16 mouse cellular contexts compared by ENCODE assay signal in the genomic region with DNA sequence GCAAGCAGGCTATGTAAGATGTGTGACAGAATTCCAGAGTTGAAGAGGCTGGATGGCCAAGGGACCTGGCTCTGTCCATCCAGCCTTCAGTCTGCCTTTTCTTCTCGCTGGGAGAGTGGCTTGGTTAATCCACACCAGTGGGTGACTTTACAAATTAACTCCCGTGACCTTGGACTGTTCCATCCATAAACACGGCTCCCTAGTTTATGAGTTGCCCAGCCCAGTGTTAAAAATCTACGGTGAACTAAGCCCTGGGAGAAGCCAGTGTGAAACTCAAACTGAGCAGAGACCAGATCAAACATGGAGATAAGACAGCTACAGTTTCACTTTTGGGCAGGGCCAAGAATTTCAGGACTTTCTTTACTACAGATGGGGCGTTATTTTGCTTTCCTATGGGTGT. TPM values are rescaled to one million over a fixed set of nuclear protein-coding genes. Genes with fewer than 3 reads are reported as not detected.
A peak's percentile ranks its signal among the peaks of the same experiment; 100 is the strongest.
DNase-seq lines count a peak whose midpoint lies in the region; ATAC-seq and TF ChIP-seq lines count a peak whose summit lies in the region.
"Had no signal": no experiment of that assay in that cellular context is flagged by ENCODE, and none has a peak within 500 bp of the region (broad histone marks: within the 10 kb centered on the region; RNA-seq: fewer than 3 reads in every experiment).

No protein-coding gene starts in this region.

- H3K4me3 ChIP-seq in kidney, adult 2 months (ENCODE audit: insufficient read depth, low read depth, low read length) = no peak overlapping the region
- no peak overlapping the region for H3K4me3 ChIP-seq in liver, embryonic 16.5 days (ENCODE audit: low read depth, low read length)
- H3K4me3 ChIP-seq in forebrain, embryonic 11.5 days (ENCODE audit: low read depth, low read length) = no peak overlapping the region
- H3K4me3 ChIP-seq: embryonic facial prominence, embryonic 12.5 days; heart, embryonic 12.5 days; megakaryocyte, embryonic 14.5 days; neural tube, embryonic 13.5 days had no signal

- POLR2A ChIA-PET in Patski (lab: Charles Lee) = interaction anchor here (0.6 to 1.0 kb wide), 3 partner anchors 21 to 459 kb away, joined by 4 to 5 read pairs (median 4); no protein-coding TSS in a partner anchor

- H3K9me3 ChIP-seq in liver, embryonic 16.5 days (replicated peaks; ENCODE audit: control insufficient read depth, low read length) = no peaks in the 10 kb centered on the region
- H3K9me3 ChIP-seq in forebrain, embryonic 11.5 days (ENCODE audit: control insufficient read depth, low read length) = no peaks in the 10 kb centered on the region
- H3K9me3 ChIP-seq: embryonic facial prominence, embryonic 12.5 days; heart, embryonic 12.5 days; neural tube, embryonic 13.5 days had no signal

- peak overlapping the region; percentile 85 for H3K27ac ChIP-seq in kidney, adult 2 months (ENCODE audit: insufficient read depth, low read depth, low read length)
- H3K27ac ChIP-seq in liver, embryonic 16.5 days (ENCODE audit: low read length) = peak overlapping the region; percentile 70
- H3K27ac ChIP-seq in forebrain, embryonic 11.5 days (ENCODE audit: low read depth, low read length) = no peak overlapping the region
- H3K27ac ChIP-seq: embryonic facial prominence, embryonic 12.5 days; hindbrain, embryonic 14.5 days; neural tube, embryonic 13.5 days had no signal

- peak; percentile 29 for ATAC-seq in Patski
- peak; percentile 20; the same call in 1 of the 2 replicates for ATAC-seq in liver, embryonic 16.5 days (ENCODE audit: low read depth)
- no peak for ATAC-seq in forebrain, embryonic 11.5 days (replicated peaks; ENCODE audit: low FRiP score)

- no peaks in the 10 kb centered on the region for H3K27me3 ChIP-seq in Patski
- H3K27me3 ChIP-seq in kidney, adult 2 months (replicated peaks; ENCODE audit: control insufficient read depth, insufficient read depth, low read length) = no peaks in the 10 kb centered on the region
- no peaks in the 10 kb centered on the region for H3K27me3 ChIP-seq in liver, embryonic 16.5 days (ENCODE audit: control insufficient read depth, insufficient read depth, low read depth, low read length)
- no peaks in the 10 kb centered on the region for H3K27me3 ChIP-seq in forebrain, embryonic 11.5 days (ENCODE audit: control insufficient read depth, insufficient read depth, low read length)
- H3K27me3 ChIP-seq: embryonic facial prominence, embryonic 12.5 days; neural tube, embryonic 13.5 days had no signal

- H3K4me2 ChIP-seq in liver, embryonic 16.5 days (ENCODE audit: low read depth, low read length) = peak overlapping the region; percentile 9; the same call in 1 of the 2 replicates
- no peak overlapping the region for H3K4me2 ChIP-seq in forebrain, embryonic 11.5 days (ENCODE audit: low read depth, low read length, severe bottlenecking)
- H3K4me2 ChIP-seq: embryonic facial prominence, embryonic 12.5 days; heart, embryonic 12.5 days; hindbrain, embryonic 14.5 days; neural tube, embryonic 13.5 days had no signal

- DNase-seq in 3T3-L1 (ENCODE audit: low read depth, low spot score) = peak; percentile 55
- peak; percentile 35 for DNase-seq in Patski (ENCODE audit: low read depth, low spot score)
- peak; percentile 91 for DNase-seq in kidney, adult 2 months
- no peak for DNase-seq in thymus, postnatal 10 days (ENCODE audit: low spot score in 2 of 2)
- DNase-seq in MN1 (ENCODE audit: low spot score) = no peak
- no peak for DNase-seq in heart, postnatal 4 days
- no peak for DNase-seq in forebrain, embryonic 11.5 days (ENCODE audit: low spot score)
- DNase-seq: adrenal gland, postnatal 14 days; cerebellum, adult 11-12 months; right cerebral cortex, postnatal 14 days had no signal

- TF ChIP-seq POLR2A in kidney, adult 2 months (IDR thresholded peaks at IDR 0.05; ENCODE audit: low read depth, low read length) = no peak

- CTCF ChIA-PET in Patski (lab: Charles Lee) = interaction anchor here (1.0 to 1.5 kb wide), 3 partner anchors 20 to 59 kb away, joined by 3 to 5 read pairs (median 4); a partner anchor contains a TSS

- no peak overlapping the region for H3K9ac ChIP-seq in liver, embryonic 16.5 days (ENCODE audit: low read depth, low read length)
- H3K9ac ChIP-seq in forebrain, embryonic 11.5 days (ENCODE audit: low read length) = no peak overlapping the region
- H3K9ac ChIP-seq: embryonic facial prominence, embryonic 12.5 days; heart, embryonic 12.5 days; hindbrain, embryonic 14.5 days; neural tube, embryonic 13.5 days had no signal

- in situ Hi-C loops in Patski (cut with MboI; ENCODE audit: low pct_unique_long_range_greater_than_20kb) = no loop called here

- 23% methylated on average over 5 of the region's 5 CpGs for WGBS in kidney, adult 2 months
- 35% methylated on average over 5 of the region's 5 CpGs for WGBS in liver, embryonic 16.5 days (ENCODE audit: insufficient replicate concordance)
- 79% methylated on average over 5 of the region's 5 CpGs for WGBS in forebrain, embryonic 11.5 days

- H3K4me1 ChIP-seq in kidney, adult 2 months (ENCODE audit: control insufficient read depth, insufficient read depth, low read length) = peaks cover 38% of the 10 kb centered on the region
- H3K4me1 ChIP-seq in liver, embryonic 16.5 days (ENCODE audit: control insufficient read depth, low read depth, low read length) = peaks cover 5% of the 10 kb centered on the region
- no peaks in the 10 kb centered on the region; the same call in 1 of the 2 replicates for H3K4me1 ChIP-seq in forebrain, embryonic 11.5 days (replicated peaks; ENCODE audit: control insufficient read depth, insufficient read depth, low read length)
- H3K4me1 ChIP-seq: megakaryocyte, embryonic 14.5 days had no signal

- TF ChIP-seq CTCF in Patski (IDR thresholded peaks at IDR 0.05) = no peak
- no peak for TF ChIP-seq CTCF in kidney, adult 2 months (conservative IDR thresholded peaks at IDR 0.05; ENCODE audit: insufficient read depth, insufficient read length, low read depth, low read length)

- no peaks in the 10 kb centered on the region for H3K36me3 ChIP-seq in kidney, adult 2 months (ENCODE audit: control insufficient read depth, insufficient read depth, low read length)
- H3K36me3 ChIP-seq in liver, embryonic 16.5 days (ENCODE audit: control insufficient read depth, insufficient read depth) = no peaks in the 10 kb centered on the region
- H3K36me3 ChIP-seq in forebrain, embryonic 11.5 days (ENCODE audit: control insufficient read depth, insufficient read depth, low read length) = no peaks in the 10 kb centered on the region
- H3K36me3 ChIP-seq: embryonic facial prominence, embryonic 12.5 days; heart, embryonic 12.5 days; neural tube, embryonic 13.5 days had no signal

RNA-seq across cellular contexts. Expression of a gene that starts 19.9 kb away (rescaled TPM):
- polyA plus RNA-seq in Patski (2021) = 8.0 TPM
- 68.7 and 81.7 TPM in 2 replicates for polyA plus RNA-seq in kidney, adult 2 months (2012; rRNA removed)
- 22.9 and 26.5 TPM in 2 replicates for polyA plus RNA-seq in liver, embryonic 16.5 days (2015; fragmentation: Nextera tagmentation; extraction: Ambion mirVana)
- under 1 TPM; 0.10 to 0.23 TPM for total RNA-seq in heart, postnatal 4 days (2021)
- polyA plus RNA-seq in forebrain, embryonic 11.5 days (2014; fragmentation: Nextera tagmentation; extraction: Ambion mirVana) = 5.1 and 5.7 TPM in 2 replicates

RNA-seq across cellular contexts. Expression of a gene that starts 49.8 kb away (rescaled TPM):
- 34.6 TPM for polyA plus RNA-seq in Patski (2021)
- polyA plus RNA-seq in kidney, adult 2 months (2012; rRNA removed) = 34.0 and 102 TPM in 2 replicates
- 6.8 and 7.2 TPM in 2 replicates for polyA plus RNA-seq in liver, embryonic 16.5 days (2015; fragmentation: Nextera tagmentation; extraction: Ambion mirVana)
- total RNA-seq in heart, postnatal 4 days (2021) = 100 to 1,000 TPM; 125 to 128 TPM
- 3.8 and 5.9 TPM in 2 replicates for polyA plus RNA-seq in forebrain, embryonic 11.5 days (2014; fragmentation: Nextera tagmentation; extraction: Ambion mirVana)

RNA-seq across cellular contexts. Expression of a gene that starts 59.9 kb away (rescaled TPM):
- polyA plus RNA-seq in Patski (2021) = 10.3 TPM
- 6.1 TPM in 2 replicates for polyA plus RNA-seq in kidney, adult 2 months (2012; rRNA removed)
- 3.4 TPM in 2 replicates for polyA plus RNA-seq in liver, embryonic 16.5 days (2015; fragmentation: Nextera tagmentation; extraction: Ambion mirVana)
- 10 to 100 TPM; 10.4 to 10.5 TPM for total RNA-seq in heart, postnatal 4 days (2021)
- polyA plus RNA-seq in forebrain, embryonic 11.5 days (2014; fragmentation: Nextera tagmentation; extraction: Ambion mirVana) = 10.6 and 12.4 TPM in 2 replicates

Comparison
In these comparisons a context has a peak if more than half of its experiments do, and no peak if none do; other contexts are left out.
1. DNase-seq: peak in 3T3-L1 (single experiment), Patski (single experiment) and kidney, adult 2 months (single experiment); none in thymus, postnatal 10 days (0 of 2), MN1 (single experiment), heart, postnatal 4 days (single experiment) and forebrain, embryonic 11.5 days (single experiment).